Mouse (Mus musculus): Measurements from ENCODE around the gene Lrrc4b.

DNA sequence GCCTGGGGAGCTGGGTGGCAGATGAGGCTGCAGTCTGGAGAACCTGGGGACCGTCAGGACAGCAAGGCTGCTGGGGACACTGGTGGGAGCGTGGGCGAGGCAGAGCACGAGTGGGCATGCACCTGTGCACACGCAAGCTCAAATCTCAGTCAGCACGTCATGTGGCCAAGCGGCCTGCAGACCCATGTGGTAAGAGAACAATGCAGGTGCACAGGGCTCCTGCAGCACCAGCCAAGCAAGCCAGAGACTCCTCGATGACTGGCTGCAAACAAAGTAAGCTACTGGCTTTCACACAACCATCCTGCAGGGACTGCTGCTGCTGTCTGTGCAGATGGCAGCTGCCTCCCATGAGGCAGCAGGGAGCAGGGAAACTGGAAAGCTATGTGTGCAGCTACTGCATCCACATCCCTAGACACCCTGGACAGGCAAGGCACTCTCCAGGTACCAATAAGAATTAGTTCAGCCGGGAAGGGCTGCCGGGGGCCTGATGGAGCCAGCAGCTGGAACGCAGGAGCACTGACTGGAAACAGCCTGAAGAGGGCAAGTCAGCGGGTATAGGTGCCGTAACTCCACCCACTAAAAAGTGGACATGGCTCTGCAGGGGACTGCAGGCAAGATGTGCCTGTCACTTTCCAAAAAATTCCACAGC is 58.2 kb downstream of the Lrrc4b start:
- TF ChIP-seq CTCF (IDR thresholded peaks at IDR 0.05; ENCODE audit: low read depth, low read length) (no peak), POLR2A (IDR thresholded peaks at IDR 0.05; ENCODE audit: borderline replicate concordance, low read depth, low read length) (no peak)

All from bone marrow macrophage, adult 2 months (primary cell).